Mouse (Mus musculus): ENCODE measurements around the gene Tmem132a.

Gene Tmem132a

DNA sequence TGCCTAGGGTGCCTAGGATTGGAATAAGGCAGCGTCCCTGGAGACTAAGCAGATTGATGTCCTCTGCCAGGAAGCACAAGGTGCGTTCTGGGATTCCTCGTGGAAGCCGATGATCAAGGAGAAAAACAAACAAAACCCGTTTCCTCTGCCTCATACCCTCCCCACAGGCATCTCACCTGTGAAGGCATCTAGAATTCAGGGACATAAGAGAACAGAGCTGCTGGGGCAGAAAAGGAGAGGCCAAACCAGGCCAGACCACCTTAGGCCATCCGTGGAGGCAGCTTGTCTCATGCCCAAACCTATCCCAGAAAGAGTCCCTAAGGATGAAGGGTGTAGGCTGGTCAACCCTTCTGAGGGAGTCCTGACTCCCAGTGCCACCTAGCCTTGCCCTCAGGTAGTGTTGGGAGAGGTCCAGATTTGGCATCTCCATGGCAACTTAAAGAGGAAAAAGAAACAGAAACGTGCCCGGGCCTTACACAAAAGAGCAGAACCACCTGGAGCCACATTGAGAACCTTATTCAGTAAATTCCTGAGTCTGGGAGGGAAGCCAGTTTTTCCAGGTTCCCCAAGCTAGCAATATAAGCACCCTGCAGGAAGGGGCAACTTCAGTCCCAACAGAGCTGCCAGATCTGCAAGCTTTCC lies at the start of gene Tmem132a:
Gene Tmem132a, minus strand, starts transcription at position 55 of the 642 bp plus-strand sequence.
- DNase-seq: no peak

DNA sequence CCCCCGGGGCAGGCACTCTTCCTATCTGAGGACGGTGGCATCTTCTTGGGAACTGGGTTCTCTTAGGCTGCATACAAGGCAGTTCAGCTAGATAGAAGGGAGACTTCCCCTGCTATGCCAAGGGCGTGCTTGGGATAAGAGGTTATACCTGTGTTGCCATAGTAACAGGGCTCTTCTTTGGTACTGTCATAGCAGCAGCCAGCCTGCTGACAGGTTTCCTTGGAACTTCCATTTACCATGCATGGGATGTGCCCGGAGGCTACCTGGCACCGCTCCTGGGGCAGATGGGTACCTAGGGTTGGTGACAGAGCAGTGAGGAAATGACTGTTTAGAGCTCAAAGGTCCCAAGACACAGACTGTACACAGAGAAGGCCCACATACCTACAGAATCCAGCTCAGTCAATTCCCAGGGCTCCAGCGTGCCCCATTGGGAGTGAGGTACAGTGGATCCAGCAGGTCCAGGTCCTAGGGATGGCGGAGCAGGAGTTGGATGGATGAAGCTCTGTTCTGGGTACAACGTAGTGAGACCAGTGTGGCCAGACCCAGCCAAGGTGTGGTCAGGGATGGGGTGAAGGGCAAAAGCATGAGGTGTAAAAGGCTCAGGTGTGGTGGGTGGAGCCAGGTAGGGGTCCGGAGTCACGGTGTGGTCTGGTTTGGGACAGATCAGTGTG lies 48.7 kb upstream of the Tmem132a start:
- no peak for DNase-seq

DNA sequence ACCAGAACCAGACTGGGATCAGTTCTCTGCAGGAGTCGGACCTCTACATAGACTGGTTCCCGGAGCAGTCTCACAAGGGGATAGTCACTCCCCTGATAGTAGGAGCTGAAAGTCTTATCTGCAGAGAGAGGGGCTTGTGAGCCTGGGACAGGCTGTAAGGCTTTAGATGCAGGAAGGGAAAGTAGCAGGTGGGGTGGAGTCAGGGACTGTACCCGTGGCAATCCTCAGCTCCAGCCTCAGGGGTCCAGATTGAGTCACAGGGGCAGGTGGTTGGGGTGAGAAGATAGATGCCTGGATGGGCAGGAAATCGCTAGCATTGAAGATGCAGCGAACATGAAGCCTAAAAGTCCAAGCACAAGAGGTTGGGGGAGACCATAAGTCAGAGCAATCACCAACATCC lies 46.8 kb upstream of the Tmem132a start:
- no peak for DNase-seq

DNA sequence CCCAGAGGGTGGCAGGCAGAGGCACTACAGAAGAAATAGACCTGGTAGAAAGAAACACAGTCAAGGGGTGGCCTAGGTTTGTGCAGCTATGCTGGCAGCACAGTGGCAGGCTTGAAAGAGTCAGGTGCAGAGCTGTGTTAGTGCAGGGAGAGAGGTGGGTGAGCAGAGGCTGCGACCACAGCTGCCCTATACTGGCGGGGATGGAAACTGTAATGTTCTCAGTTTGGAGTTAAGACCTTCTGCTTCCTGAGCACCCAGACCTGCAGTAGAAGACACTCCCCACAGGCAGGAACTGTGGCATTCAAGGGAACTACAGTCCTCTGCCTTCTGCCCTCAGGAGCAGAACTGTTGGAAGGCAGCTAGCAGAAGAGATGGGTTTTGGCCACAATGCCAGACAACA lies 45.1 kb upstream of the Tmem132a start:
- no peak for DNase-seq

DNA sequence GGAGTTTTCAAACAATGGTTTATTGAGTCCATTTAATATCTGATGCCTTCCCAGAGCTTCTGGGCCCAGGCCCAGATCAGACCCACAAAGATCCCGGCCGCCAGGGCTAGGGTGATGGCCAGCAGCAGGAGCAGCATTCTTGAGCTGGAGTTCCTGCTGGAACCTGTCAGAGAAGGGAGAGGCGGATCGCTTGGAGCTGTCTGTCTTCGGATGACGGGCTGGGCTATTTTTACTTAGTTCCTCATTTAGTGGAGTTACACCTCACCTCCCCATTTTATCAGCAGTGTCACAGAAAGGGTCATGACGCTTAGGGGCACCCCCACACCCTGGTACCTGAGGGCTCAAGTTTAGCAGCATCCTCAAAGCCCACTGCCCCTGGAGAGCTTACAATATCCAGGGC lies 44.6 kb upstream of the Tmem132a start:
- no peak for DNase-seq

DNA sequence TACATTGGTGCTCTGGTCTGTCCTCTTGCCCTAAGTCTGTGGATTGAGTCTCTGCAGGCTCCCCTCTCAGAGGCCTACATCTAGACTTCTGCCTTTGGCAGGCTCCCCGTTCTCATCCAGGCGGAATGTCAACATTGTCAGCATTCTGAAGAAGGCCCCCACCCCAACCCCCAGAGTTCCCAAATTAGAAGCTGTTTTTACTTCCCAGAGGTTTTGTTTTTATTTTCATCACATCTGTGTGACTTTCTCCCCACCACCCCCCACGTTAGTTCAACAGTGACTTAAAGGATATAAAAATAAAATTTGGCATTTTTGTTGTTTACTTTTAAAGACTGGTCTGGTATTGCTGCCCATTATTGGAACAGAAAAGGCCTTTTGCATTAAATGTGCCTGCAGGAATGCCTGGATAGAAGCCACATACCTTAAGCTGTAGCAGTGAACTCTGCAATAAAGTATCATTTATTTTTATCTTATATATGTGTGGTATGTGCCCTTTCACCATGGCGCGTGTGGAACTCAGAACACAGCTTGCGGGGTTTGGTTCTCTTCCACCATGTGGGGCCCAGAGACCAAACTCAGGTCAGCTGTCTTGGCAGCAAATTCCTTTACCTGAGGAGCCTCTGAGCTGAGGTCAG lies 39.5 kb upstream of the Tmem132a start:
- DNase-seq: no peak

DNA sequence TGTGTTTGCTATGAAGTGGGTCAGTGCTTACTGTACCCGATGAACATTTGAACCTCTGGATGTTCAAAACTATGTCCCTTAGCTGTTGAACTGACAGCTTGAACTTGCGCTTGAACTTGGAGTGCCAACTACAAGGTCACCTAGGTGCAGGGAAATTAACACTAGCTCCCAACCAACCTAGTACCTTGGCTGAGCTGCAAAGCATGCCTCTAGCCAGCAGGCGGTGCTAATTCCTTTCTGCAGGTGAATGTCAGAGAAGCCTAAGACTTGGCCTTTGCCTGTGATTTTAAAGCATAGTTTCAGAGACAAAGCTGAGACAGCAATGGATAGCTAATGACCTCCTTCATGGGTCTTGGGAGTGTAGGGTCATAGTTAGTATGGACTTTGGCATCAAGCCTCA lies 38.2 kb upstream of the Tmem132a start:
- peak; percentile 56 for DNase-seq

DNA sequence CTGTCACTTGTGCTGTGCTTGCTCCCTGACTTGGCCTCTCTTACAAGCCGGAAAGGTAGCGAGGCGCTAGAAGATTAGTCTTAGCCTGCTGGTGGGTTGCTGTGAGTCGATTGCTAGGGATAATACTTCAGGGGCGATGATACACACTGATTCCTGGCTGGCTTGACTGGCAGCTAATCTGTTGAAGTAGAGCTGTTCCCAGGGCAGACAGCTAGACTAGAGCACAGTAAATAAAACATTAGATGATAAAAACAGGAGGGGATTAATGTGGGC lies 35.9 kb upstream of the Tmem132a start:
- no peak for DNase-seq

DNA sequence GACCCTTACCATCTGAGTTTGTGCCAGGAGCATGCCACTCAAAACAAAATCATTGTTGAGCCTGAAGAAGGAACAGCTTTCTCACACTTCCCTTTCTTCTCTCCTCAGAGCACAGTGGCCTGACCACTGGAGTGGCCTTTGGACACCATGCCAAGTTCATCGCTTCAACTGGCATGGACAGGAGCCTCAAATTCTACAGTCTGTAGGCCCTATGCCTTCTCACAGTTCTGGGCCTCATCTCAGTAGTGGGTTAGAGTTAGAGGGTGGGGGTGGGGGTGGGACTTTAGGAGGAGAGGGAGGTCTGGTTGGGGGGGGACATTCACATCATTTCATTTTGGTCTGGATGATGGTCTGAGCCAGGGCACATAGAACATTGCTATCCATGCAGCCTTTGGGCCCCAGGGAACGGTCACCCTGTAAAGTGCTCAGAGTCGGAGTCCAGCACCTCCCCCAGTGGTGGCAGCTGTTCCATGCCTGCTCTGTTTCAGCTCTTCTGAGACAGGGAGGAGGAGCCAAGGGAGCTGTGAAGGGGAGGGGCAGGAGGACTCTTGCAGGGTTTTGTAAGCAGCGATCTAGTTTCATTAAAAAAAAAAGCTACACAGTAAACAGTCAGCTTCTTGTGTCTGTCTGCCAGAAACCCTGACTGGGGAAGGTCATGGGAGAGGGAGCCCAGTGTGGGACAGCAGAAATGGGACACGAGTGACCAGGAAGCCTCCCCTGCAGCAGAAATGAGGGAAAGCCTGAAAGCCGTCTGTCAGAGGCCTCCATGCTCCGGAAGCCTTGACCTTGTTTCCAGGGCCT lies 35.4 kb upstream of the Tmem132a start:
- peak; percentile 31 for DNase-seq

DNA sequence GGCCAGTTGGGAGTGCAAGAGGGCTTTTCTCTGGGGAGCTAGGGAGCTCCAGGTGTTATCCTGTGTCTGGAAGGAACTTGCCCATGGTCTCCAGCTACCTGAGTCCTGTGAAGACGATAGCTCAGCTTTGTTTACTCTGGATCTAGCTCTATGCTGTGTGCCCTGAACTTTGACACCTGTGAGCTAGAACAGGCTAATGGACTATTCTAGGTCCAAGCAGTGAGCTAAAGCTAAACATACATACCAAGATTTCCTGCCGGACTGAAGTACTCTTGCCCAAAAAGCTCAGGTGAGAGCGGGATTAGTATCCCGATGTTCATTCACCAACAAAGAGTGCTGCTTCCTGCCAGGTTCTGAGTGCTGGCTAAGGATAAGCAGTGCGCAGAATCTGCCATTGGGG lies 34.8 kb upstream of the Tmem132a start:
- no peak for DNase-seq

DNA sequence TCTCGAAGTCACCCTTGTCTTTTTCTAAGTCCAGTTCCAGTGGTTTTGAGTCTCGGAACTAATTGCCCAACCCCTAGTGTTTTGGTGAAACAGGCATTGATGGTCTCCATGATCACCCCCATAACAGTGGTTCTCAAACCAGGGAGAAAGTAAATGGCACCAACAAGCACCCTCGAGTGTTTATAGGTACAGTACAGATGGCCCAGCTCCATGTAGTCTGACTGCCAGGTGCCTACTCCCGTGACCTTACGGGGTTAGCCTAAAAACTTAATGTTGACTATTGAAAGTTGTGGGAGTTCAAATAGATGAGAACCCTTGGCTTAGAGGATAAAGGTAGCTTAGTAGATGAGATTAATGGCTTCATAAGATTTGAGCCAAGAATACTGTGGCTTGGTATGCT lies 31.3 kb upstream of the Tmem132a start:
- DNase-seq: no peak

DNA sequence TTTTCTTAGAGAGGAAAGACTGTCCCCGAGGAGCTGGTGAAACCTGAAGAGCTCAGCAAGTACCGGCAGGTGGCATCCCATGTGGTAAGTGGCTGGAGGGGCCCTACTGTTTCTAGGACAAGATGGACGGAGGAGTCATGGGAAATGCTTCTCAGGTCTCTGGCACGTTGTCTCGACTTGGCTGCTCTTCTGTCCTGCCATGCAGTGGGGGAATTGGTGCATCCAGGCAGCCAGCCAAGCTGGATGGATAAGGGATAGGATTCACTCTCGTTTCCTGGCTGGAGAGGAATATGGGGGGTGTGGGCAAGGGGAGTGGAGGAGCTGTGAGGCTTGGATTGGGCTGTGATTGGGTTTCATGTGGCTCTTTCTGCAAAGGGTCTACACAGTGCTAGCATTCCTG lies 30.6 kb upstream of the Tmem132a start:
- peak; percentile 25 for DNase-seq

DNA sequence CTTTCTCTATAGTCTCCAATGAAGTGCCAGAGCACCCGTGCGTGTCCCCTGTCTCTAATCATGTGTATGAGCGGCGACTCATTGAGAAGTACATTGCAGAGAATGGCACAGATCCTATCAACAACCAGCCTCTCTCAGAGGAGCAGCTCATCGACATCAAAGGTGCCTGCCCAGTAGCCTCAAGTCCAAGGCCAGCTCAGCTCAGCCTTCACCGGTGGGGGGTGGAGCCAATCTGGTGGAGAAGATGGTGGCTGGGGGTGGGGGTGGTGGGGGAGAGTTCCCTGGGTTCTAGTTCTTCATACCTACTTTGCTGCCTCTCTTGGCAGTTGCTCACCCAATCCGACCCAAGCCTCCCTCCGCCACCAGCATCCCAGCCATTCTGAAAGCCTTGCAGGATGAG lies 27.8 kb upstream of the Tmem132a start:
- no peak for DNase-seq

DNA sequence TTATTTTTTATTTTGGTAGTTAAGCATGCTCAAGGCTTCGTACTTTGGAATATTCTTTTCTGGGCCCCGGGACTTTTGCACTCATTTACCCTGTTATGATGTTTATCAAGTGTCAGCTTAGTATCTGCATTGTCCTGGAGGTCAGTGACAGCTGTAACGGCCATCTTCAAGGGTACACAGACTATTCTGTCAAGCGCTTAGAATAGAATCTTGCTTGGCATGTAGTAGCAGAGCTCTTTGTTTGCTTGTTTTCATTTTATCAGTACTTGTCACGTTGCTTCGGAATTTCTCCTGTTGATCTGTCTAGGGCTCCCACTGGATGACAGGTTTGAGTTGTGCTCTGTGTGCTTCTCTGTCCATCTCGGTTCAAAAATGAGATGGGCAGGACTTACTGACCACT lies 27.1 kb upstream of the Tmem132a start:
- no peak for DNase-seq

DNA sequence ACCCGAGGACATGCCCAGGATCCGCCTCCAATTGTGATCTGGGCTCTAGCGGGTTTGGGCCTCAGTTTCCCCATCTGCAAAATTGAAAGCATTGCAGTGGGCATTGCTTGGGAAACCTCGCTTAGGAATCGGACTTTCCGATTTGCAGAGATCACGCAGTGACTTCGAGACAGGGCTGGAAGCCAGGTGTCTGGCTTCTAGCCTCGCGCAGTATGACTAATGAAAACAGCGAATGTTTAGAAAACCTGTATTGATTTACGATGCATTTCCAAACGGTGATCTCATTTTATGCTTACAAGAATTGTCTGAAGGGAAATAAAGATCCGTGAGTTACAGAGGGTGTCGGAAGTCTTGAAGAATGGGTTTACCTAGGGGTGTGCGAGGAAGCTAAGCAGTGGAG lies 26.0 kb upstream of the Tmem132a start:
- no peak for DNase-seq

DNA sequence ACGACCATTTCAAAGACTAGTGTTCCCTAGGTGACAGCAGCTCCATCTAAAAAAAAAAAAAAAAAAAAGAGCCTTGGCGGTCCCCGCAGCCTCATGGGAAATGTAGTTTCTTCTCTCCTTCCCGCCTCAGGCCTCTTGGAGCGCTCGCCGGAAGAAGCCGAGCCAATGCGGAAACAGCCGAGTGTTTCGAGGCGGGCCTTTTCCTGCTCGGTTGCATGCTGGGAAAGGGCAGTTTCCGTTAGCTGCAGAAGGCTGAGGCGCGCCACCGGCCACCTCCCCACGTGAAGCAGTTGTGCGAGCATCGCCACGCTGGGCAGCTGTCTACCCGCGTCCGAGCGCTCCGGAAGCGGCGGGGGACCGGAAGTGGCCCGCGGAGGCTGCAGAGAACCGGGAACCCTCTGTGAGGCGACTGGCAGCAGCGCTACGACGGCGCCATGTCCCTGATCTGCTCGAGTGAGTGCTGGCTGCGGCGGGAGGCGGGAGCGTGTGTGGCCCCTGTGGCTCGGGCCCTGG lies 25.3 kb upstream of the Tmem132a start, which contains the start of gene Prpf19:
Gene Prpf19, plus strand, starts transcription at position 216 of the 513 bp plus-strand sequence.
- DNase-seq: peak; percentile 99

DNA sequence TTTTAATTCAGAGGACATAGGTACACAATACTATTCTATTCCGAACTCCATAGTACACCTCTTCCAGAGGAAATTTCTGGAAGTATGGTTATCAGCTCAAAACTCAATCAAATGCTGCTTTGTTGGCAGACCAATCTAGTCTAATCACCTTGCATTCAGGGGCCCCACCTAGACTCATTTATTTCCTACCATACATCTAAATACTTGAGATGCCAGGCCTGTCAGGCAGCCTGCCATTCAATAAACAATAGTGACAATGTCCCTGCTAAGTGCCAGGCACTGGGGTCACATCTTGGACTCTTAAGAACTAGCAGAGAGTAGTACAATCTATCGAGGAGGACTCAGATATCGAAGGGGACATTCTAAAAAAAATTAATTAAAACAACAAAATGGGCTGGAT lies 22.5 kb upstream of the Tmem132a start:
- no peak for DNase-seq

DNA sequence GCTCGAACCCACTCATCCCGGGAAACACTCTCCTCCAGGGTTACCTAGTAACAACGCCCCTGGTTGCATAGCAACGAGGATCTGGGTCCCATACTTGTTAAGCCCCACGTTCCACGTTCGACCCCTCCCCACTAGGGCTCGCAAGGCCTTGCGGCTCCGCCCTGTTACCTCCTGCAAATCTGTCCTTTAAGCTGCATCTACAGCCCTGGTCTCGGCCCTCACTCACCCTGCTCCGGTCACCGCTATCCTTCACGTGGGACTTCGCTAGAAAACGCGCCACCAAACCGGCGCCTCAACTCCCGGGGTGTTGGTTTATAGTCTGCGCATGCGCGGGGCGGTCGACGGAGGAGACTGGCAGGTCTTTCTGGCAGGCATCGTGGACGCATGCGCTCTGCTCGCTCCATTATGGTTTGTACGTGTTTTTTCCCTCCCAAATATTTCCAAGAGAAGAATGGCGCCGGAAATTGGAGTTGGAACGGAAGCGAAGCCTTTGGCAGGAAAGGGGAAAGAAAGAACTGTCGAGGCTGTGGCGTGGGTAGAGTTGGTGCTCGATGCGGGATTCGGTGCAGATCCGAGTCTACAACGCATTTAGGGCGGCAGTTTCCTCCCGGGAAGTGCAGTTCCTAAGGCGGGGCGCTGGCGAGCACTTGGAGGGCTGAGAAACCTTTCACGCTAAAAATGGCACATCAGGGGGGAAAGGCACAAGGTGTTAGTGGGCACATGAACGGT lies 11.8 kb upstream of the Tmem132a start, which contains the start of gene Tmem109:
Gene Tmem109, minus strand, starts transcription at position 576 of the 729 bp plus-strand sequence.
- peak; percentile 93 for DNase-seq

DNA sequence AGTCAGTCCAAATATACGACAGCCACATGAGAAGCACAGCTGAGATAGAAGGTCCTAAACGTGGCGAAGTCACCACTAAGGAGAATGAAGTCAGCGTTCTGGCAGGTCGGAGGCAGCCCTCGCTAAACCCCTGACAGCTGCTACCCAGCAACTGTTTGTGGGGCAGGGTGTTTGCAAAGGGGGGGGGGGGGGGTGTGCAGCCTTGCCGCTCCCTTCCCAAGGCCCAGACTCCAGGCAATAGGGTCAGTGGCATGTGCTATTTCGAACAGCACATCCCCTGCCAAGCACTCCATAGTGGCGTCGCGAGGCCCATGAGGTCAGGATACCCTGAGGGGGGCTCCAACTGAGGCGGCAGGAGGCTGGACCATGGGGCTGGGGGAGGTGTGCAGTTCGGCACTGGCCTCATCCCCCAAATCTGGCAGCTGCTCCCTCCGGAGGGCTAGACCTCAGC lies 11.3 kb upstream of the Tmem132a start:
- no peak for DNase-seq

DNA sequence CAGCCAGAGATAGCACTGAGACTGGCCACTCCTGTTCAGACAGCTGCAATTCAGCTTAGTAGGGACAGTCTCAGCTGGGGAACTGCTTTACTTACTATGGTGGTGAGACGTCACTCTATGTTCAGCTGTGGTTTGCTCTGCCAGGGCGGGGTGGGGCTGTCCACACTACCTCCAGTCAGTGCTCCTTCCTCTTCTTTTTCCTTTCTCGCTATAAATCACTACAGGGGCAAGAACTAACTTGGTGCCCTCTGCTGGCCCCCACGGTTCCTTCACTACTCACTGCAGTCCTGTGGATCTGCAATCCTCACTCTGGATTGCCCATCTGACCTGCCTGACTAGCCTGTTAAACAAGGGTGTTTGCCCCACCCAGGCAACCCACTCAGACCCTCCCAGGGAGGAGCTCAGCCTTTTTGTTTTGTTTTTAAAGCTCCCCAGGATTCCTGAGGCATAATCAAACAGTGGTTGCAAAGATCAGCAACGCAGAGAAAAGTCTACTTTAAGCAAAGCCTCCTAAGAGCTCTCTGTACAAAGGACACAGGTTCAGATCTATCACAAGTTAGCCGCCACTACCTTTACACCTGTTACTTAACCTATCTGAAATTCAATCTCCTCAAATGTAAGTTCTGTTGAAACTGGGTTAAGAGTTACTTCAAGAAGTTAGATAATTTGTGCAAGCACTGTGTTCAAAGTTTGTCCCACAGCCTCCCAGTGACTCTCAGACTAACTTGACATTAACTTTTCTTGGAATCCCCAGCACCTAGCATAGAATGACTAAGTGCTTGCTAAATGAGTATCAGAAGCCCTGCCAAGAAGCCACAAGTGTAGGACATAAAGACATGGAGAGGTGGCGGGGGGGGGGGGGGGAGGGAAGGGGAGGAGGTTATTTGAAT lies 10.6 kb upstream of the Tmem132a start:
- no peak for DNase-seq

DNA sequence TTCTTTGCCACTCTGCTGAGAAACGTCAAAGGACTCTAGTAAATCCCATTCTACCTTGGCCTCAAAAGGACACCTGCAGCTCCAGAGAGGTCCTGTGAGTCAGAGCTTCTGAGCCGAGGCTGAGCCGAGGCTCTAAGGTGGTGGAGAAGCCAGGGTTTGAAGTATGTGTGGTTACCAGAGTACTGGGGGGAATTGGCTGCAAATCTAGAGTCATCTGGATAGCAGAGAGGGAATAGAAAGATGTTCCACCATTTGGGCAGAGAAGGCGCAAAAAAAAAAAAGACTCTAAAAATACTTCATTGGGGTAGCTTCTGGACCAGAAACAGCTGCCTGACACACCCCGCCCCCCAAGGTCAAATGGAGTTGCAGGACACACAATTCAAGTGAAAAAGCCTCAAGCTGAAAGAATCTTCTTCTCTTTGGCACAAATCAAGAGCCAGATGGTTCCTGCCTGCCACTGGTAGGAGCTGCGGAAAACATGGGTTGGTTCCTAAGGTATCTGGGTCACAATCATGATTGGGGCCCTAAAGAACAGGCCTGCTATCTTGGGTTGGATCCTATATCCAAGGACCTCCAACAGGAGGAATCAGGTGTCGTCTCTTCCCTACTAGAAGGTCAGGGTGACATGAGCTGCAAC lies 8.6 kb upstream of the Tmem132a start:
- DNase-seq: no peak

All from right cerebral cortex, postnatal 14 days (tissue).